Mouse (Mus musculus) midbrain, embryonic 16.5 days (tissue): ENCODE results near the gene Ifrd2. TPM values are rescaled to one million over a fixed set of nuclear protein-coding genes. Genes with fewer than 3 reads are reported as not detected.

ENCODE experiments used
- ATAC-seq: fragments of 200-750 bp; cut with Nextera tagmentation; 2 replicates; pipeline ENCODE4 v1.8.0; 2017; ENCODE audit warnings: moderate TSS enrichment
- H3K27ac ChIP-seq: fragments of 300-500 bp; sonication (generic); 2 replicates; pipeline ENCODE4 v1.5.1; 2014; ENCODE audit warnings: mild to moderate bottlenecking, low read length, mixed read lengths
- H3K27me3 ChIP-seq: fragments of 300-500 bp; sonication (generic); 2 replicates; pipeline ENCODE4 v1.6.1; 2014; ENCODE audit warnings: low read depth, low read length, mixed read lengths; ENCODE audit not compliant: control insufficient read depth, insufficient read depth
- H3K36me3 ChIP-seq: fragments of 300-500 bp; sonication (generic); 2 replicates; pipeline ENCODE4 v1.6.1; 2014; ENCODE audit warnings: mild to moderate bottlenecking, low read length, moderate library complexity, mixed read lengths; ENCODE audit not compliant: control insufficient read depth, insufficient read depth
- H3K4me1 ChIP-seq: fragments of 300-500 bp; sonication (generic); 2 replicates; pipeline ENCODE4 v1.6.1; 2014; ENCODE audit warnings: mild to moderate bottlenecking, low read length, mixed read lengths; ENCODE audit not compliant: control insufficient read depth, insufficient read depth
- H3K4me2 ChIP-seq: fragments of 300-500 bp; sonication (generic); 2 replicates; pipeline ENCODE4 v1.6.1; 2014; ENCODE audit warnings: mild to moderate bottlenecking, low read length, mixed read lengths
- H3K4me3 ChIP-seq: fragments of 300-500 bp; sonication (generic); 2 replicates; pipeline ENCODE4 v1.5.1; 2014; ENCODE audit warnings: low read depth, mild to moderate bottlenecking, low read length, moderate library complexity, mixed read lengths
- H3K9ac ChIP-seq: fragments of 300-500 bp; sonication (generic); 2 replicates; pipeline ENCODE4 v1.6.1; 2014; ENCODE audit warnings: low read depth, low read length, mixed read lengths
- H3K9me3 ChIP-seq: fragments of 300-500 bp; sonication (generic); replicated peaks from 2 replicates; pipeline ENCODE4 v1.6.1; 2014; ENCODE audit warnings: mild to moderate bottlenecking, low read length, mixed read lengths; ENCODE audit not compliant: control insufficient read depth, poor library complexity, severe bottlenecking
- WGBS: fragments of 180-500 bp; shearing (Covaris S2); extraction: QIAGEN DNeasy Blood & Tissue Kit; methylation state at CpG from one replicate; pipeline ENCODE4 v1.1.7; 2014; 5-methylcytosine and 5-hydroxymethylcytosine counted together
- polyA plus RNA-seq: library from polyadenylated mRNA; unstranded; fragments of >200 nt; fragmentation: Nextera tagmentation; extraction: Ambion mirVana; gene quantifications from 2 replicates; pipeline ENCODE4 v1.2.1, GENCODE M21; 2015

Gene Ifrd2
- polyA plus RNA-seq, 1 experiment from 2014 or later = 14.6 TPM

GRCm38 (mm10) chr9:107586504-107586903, 938 bp upstream of the Ifrd2 start:
- WGBS = 96% methylated on average over 5 of the region's 5 CpGs
- H3K4me2 ChIP-seq = no peak overlapping the region
- H3K36me3 ChIP-seq = peaks cover 14% of the 10 kb centered on the region
- no peaks in the 10 kb centered on the region for H3K27me3 ChIP-seq
- no peak overlapping the region for H3K27ac ChIP-seq
- H3K9me3 ChIP-seq = no peaks in the 10 kb centered on the region
- no peak overlapping the region for H3K9ac ChIP-seq
- no peak overlapping the region for H3K4me3 ChIP-seq
- H3K4me1 ChIP-seq = peaks cover 19% of the 10 kb centered on the region
- ATAC-seq = no peak

GRCm38 (mm10) chr9:107587833-107588639, 594 bp downstream of the Ifrd2 start:
- 7% methylated on average over 33 of the region's 33 CpGs for WGBS
- Histone ChIP-seq H3K9ac (peak overlapping the region; percentile 67), H3K27me3 (no peaks in the 10 kb centered on the region), H3K4me3 (peak overlapping the region; percentile 79), H3K9me3 (no peaks in the 10 kb centered on the region), H3K4me1 (peaks cover 12% of the 10 kb centered on the region), H3K27ac (peak overlapping the region; percentile 38; the same call in 1 of the 2 replicates), H3K36me3 (peaks cover 12% of the 10 kb centered on the region), H3K4me2 (peak overlapping the region; percentile 92)
- ATAC-seq = no peak; the same call in 1 of the 2 replicates

- WGBS = 92% methylated on average over 25 of the region's 25 CpGs
- H3K9ac ChIP-seq = no peak overlapping the region
- no peak overlapping the region for H3K4me2 ChIP-seq
- no peaks in the 10 kb centered on the region for H3K27me3 ChIP-seq
- H3K27ac ChIP-seq = no peak overlapping the region
- ATAC-seq = no peak
- H3K36me3 ChIP-seq = peaks cover 20% of the 10 kb centered on the region
- H3K4me1 ChIP-seq = peaks cover 12% of the 10 kb centered on the region
- no peaks in the 10 kb centered on the region for H3K9me3 ChIP-seq
- no peak overlapping the region for H3K4me3 ChIP-seq
These were observed 2.8 kb downstream of the Ifrd2 start for GRCm38 (mm10) chr9:107590058-107590772.

- Histone ChIP-seq H3K4me2 (no peak overlapping the region), H3K4me1 (peaks cover 12% of the 10 kb centered on the region), H3K4me3 (no peak overlapping the region), H3K36me3 (peaks cover 20% of the 10 kb centered on the region), H3K9me3 (no peaks in the 10 kb centered on the region), H3K9ac (no peak overlapping the region), H3K27me3 (no peaks in the 10 kb centered on the region), H3K27ac (no peak overlapping the region)
- WGBS = 92% methylated on average over 6 of the region's 6 CpGs
- no peak for ATAC-seq
These were observed 3.3 kb downstream of the Ifrd2 start for GRCm38 (mm10) chr9:107590773-107591060.

GRCm38 (mm10) chr9:107593101-107593976, 5.9 kb downstream of the Ifrd2 start:
- Histone ChIP-seq H3K27me3 (no peaks in the 10 kb centered on the region), H3K4me2 (no peak overlapping the region), H3K36me3 (peaks cover 20% of the 10 kb centered on the region), H3K9me3 (no peaks in the 10 kb centered on the region), H3K4me1 (peaks cover 6% of the 10 kb centered on the region), H3K4me3 (no peak overlapping the region), H3K27ac (no peak overlapping the region), H3K9ac (no peak overlapping the region)
- ATAC-seq = no peak
- WGBS = 74% methylated on average over 11 of the region's 11 CpGs

GRCm38 (mm10) chr9:107594281-107595062, 7.0 kb downstream of the Ifrd2 start:
- H3K9me3 ChIP-seq = no peaks in the 10 kb centered on the region
- H3K27me3 ChIP-seq = no peaks in the 10 kb centered on the region
- H3K27ac ChIP-seq = no peak overlapping the region
- no peak overlapping the region for H3K4me2 ChIP-seq
- H3K4me1 ChIP-seq = no peaks in the 10 kb centered on the region; the same call in 1 of the 2 replicates
- H3K4me3 ChIP-seq = no peak overlapping the region
- no peak for ATAC-seq
- 74% methylated on average over 8 of the region's 8 CpGs for WGBS
- peaks cover 20% of the 10 kb centered on the region for H3K36me3 ChIP-seq
- H3K9ac ChIP-seq = no peak overlapping the region

- no peak overlapping the region for H3K27ac ChIP-seq
- H3K9me3 ChIP-seq = no peaks in the 10 kb centered on the region
- no peak overlapping the region for H3K4me3 ChIP-seq
- WGBS = 87% methylated on average over 11 of the region's 11 CpGs
- no peak overlapping the region for H3K4me2 ChIP-seq
- H3K36me3 ChIP-seq = peaks cover 9% of the 10 kb centered on the region; the same call in 1 of the 2 replicates
- no peaks in the 10 kb centered on the region; the same call in 1 of the 2 replicates for H3K4me1 ChIP-seq
- no peak for ATAC-seq
- no peaks in the 10 kb centered on the region for H3K27me3 ChIP-seq
- no peak overlapping the region for H3K9ac ChIP-seq
These were observed 9.5 kb downstream of the Ifrd2 start for GRCm38 (mm10) chr9:107596619-107597569.
